Mouse (Mus musculus): ENCODE measurements around the gene Slc25a19.
"Not testable (repeated sequence)": the region's sequence is repeated elsewhere in the genome, so short reads cannot be mapped to it uniquely, and the experiment has no call there.

Gene Slc25a19

GRCm38 (mm10) chr11:115627705-115628464 is at the start of gene Slc25a19:
Gene Slc25a19, minus strand, starts transcription at chr11:115628295.
- peak; percentile 100 for DNase-seq (ENCODE audit: low spot score in 2 of 2)

GRCm38 (mm10) chr11:115677511-115677910 is 49.4 kb upstream of the Slc25a19 start:
- no peak for DNase-seq (ENCODE audit: low spot score in 2 of 2)

GRCm38 (mm10) chr11:115676738-115677137 is 48.6 kb upstream of the Slc25a19 start:
- DNase-seq (ENCODE audit: low spot score in 2 of 2): no peak

DNA sequence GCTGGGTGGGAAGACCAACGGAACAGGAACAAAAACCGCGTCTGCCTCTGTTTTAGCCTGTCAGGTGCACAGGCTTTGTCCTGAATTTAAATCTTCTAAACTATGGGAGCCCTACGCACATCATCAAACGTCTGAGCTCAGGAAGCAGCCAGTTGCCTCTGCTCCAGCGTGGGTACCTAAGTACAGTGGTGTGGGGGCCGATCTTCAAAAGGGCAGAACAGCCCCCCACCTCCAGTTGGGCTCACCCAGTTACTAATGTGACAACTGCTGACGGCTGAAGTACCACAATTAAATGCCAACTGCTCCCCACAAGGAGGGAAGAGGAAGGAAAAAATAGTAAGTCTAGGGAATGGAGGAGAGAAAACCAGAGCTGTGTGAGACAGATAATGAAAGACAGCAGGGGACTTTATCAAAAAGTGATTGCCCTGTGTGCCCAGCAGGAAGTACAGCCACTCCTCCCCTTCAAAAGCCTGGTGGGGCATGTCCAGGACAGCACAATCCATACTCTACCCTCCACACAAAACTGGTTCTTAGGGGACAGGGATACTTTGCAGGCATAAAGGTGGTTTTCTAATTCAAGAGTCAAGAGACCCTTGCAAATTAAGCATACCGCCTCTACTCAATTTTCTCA is 46.3 kb upstream of the Slc25a19 start:
- DNase-seq (ENCODE audit: low spot score in 2 of 2): peak; percentile 51 to 62

GRCm38 (mm10) chr11:115673471-115674234 is 45.6 kb upstream of the Slc25a19 start:
- DNase-seq (ENCODE audit: low spot score in 2 of 2): peak; percentile 70 to 77

- no peak for DNase-seq (ENCODE audit: low spot score in 2 of 2)
Observed at GRCm38 (mm10) chr11:115672226-115672987, 44.3 kb upstream of the Slc25a19 start.

DNA sequence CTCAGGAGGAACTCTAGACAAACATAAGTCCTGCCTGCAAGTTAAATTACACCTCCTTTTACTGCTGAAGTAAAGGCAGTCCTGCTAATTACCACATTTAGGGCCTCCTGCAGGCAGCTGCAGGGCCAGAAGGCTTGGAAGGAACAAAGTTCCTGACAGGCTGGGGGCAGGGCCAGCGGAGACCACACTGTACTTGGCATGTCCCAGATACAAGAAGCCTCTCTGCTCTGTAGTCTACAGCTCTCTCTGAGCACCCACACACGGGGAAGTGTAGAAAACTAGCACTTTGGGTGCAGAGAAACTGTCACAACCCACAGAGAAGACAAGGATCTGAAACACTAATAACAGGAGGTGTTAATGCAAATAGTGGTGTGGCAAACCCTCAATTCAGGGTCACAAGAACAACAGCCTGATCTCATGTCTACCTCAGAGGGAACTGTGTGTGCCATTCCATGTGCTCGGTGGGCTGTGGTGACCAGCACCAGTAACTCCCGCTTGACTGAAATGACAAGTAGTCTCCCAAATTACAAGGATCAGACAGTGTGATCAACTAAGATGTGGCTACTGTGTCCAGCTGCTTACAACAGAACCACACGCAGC is 42.5 kb upstream of the Slc25a19 start:
- DNase-seq (ENCODE audit: low spot score in 2 of 2): peak; percentile 58 to 59

DNA sequence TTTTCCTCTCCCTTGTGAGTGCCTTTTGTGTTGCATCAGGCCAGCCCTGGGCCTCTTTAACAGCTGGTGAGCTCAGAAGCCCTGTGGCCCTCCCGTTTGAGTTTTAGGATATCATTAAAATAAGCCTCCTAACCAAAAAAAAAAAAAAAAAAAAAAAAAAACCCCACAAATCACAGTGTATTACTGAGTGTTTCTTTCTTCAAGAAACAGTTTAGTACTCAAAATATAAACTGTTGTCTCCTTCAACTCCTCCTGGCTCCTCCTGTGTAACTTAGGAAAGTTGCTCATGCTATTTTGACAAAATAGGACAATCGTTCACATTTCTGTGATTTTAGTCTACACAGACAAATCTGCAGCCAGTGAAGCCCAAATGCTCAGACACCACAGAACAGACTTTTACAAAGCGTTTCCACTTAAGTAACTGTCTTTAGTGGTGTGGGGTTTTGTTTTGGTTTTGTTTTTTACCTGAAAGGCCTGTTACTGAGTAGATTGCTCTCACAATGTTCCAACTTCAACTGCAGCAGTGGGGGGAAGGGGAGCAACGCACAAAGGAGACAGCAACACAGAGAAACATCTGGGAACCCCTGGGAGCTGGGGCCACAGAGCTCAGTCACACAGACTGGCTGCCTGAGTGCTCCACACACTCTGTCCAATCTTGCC is 35.7 kb upstream of the Slc25a19 start:
- DNase-seq (ENCODE audit: low spot score in 2 of 2): no peak

GRCm38 (mm10) chr11:115660376-115660775 is 32.3 kb upstream of the Slc25a19 start:
- DNase-seq (ENCODE audit: low spot score in 2 of 2): peak; percentile 62 to 65

- peak in 1 of 2 experiments; percentile 41 for DNase-seq (ENCODE audit: low spot score in 2 of 2)
Observed at GRCm38 (mm10) chr11:115658521-115658920, 30.4 kb upstream of the Slc25a19 start.

GRCm38 (mm10) chr11:115654128-115654527 is 26.0 kb upstream of the Slc25a19 start:
- no peak for DNase-seq (ENCODE audit: low spot score in 2 of 2)

- peak in 1 of 2 experiments; percentile 61 for DNase-seq (ENCODE audit: low spot score in 2 of 2)
Observed at GRCm38 (mm10) chr11:115653194-115653593, 25.1 kb upstream of the Slc25a19 start.

- DNase-seq (ENCODE audit: low spot score in 2 of 2): no peak
Observed at GRCm38 (mm10) chr11:115651680-115652079, 23.6 kb upstream of the Slc25a19 start.

- DNase-seq (ENCODE audit: low spot score in 2 of 2): peak in 1 of 2 experiments; percentile 62
Observed at GRCm38 (mm10) chr11:115649706-115650105, 21.6 kb upstream of the Slc25a19 start.

GRCm38 (mm10) chr11:115647459-115647858 is 19.4 kb upstream of the Slc25a19 start:
- peak; percentile 38 to 66 for DNase-seq (ENCODE audit: low spot score in 2 of 2)

DNA sequence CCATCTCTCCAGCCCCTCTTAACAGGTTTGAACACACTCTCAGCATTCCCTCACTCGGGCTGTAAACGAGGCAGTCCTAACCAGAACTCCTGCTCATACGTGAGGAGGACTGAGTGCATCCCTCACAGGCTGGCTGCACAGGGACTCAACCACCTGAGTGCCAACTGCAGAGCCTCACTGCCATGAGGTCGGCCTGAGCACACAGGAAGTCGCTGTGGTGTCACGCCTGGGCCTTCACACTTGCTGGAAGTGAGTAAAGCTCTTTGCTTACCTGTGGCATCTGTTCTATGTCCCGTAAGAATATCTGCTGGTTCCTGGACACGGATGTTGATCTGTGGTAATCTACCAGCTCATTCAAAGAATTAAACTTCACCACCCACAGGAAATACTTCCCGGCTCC is 18.3 kb upstream of the Slc25a19 start:
- DNase-seq (ENCODE audit: low spot score in 2 of 2): no peak

DNA sequence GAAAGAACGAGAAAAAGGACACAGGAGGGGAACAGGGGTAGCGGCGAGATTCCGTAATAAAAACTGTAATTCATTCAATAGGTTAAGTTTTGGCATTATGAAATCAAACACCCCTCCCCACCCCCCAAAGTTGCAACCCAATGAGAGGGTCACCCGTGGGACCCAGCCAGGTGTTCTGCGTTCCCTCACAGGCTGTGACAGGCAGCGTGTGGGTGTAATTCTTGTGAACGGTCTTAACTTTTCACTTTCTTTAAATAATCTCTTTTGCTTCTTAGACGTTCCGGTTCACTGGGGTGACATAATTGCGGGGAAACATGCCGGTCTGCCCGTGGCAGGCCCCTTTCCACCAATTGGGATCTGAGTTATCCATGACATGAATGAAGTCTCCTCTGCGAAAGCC is 17.4 kb upstream of the Slc25a19 start:
- not testable (repeated sequence) for DNase-seq (ENCODE audit: low spot score in 2 of 2)

DNA sequence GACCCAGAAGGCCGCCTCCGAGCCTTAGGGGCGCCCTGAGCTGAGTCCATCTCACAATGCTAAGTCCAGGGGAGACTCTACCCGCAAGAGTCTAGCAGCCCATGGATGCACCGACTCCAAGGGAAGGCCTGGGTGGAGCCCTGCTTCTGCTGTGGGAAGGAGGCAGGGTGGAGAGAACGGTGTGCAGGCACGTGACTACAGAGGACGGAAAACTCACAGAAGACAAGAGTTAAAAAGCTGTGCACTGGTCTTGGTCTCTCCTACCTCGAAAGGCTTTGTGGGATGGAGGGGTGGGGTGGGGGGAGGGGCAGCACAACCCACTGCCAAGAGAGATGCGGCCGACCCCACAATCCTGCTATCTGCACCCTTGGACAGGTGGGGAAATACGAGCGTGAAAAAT is 16.2 kb upstream of the Slc25a19 start:
- no peak for DNase-seq (ENCODE audit: low spot score in 2 of 2)

- no peak for DNase-seq (ENCODE audit: low spot score in 2 of 2)
Observed at GRCm38 (mm10) chr11:115643265-115643664, 15.2 kb upstream of the Slc25a19 start.

DNA sequence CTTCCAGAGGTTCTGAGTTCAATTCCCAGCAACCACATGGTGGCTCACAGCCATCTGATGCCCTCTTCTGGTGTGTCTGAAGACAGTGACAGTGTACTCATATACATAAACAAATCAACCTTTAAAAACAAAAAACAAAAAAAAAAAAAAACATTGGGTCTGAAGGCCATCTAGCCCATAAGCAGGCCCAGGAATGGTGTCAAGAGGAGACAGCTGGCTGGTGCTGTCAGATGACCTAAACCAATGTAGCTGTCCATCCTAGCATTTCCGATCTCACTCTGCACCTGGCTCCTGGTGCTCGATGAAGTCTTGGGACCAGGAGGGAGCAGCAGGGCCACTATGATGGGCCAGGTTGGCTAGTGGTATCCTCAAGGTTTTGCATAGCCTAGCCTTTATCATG is 14.6 kb upstream of the Slc25a19 start:
- DNase-seq (ENCODE audit: low spot score in 2 of 2): no peak

- no peak for DNase-seq (ENCODE audit: low spot score in 2 of 2)
Observed at GRCm38 (mm10) chr11:115641664-115642036, 13.6 kb upstream of the Slc25a19 start.
